Mouse (Mus musculus) intestine, postnatal 0 days (tissue): ENCODE measurements at regions not wholly inside any gene's neighbourhood (a gene's known extent, or its start where the extent isn't known, plus 50 kb on each side); places are given as distances from the start of the nearest gene placed in this dataset.

Source experiments
- ATAC-seq: fragments of 200-750 bp; cut with Nextera tagmentation; 2 replicates; pipeline ENCODE4 v1.8.0; 2017; ENCODE audit warnings: mild to moderate bottlenecking, moderate TSS enrichment, moderate library complexity
- H3K27ac ChIP-seq: fragments of 300-500 bp; sonication (generic); 2 replicates; pipeline ENCODE4 v1.5.1; 2014; ENCODE audit warnings: mild to moderate bottlenecking, low read depth, low read length, moderate library complexity
- H3K27me3 ChIP-seq: fragments of 300-500 bp; sonication (generic); replicated peaks from 2 replicates; pipeline ENCODE4 v1.6.1; 2014; ENCODE audit warnings: low read length, mixed read lengths; ENCODE audit not compliant: control insufficient read depth, insufficient read depth
- H3K36me3 ChIP-seq: fragments of 300-500 bp; sonication (generic); 2 replicates; pipeline ENCODE4 v1.6.1; 2014; ENCODE audit warnings: mild to moderate bottlenecking, moderate library complexity; ENCODE audit not compliant: control insufficient read depth, insufficient read depth
- H3K4me1 ChIP-seq: fragments of 300-500 bp; sonication (generic); replicated peaks from 2 replicates; pipeline ENCODE4 v1.6.1; 2014; ENCODE audit warnings: antibody characterized with exemption, low read length, mixed read lengths; ENCODE audit not compliant: control insufficient read depth, insufficient read depth
- H3K4me2 ChIP-seq: fragments of 300-500 bp; sonication (generic); replicated peaks from 2 replicates; pipeline ENCODE4 v1.6.1; 2014; ENCODE audit warnings: low read depth, mild to moderate bottlenecking, moderate library complexity
- H3K4me3 ChIP-seq: fragments of 300-500 bp; sonication (generic); 2 replicates; pipeline ENCODE4 v1.5.1; 2014; ENCODE audit warnings: low read depth, low read length
- H3K9ac ChIP-seq: fragments of 300-500 bp; sonication (generic); 2 replicates; pipeline ENCODE4 v1.6.1; 2014; ENCODE audit warnings: mild to moderate bottlenecking, low read depth, low read length
- H3K9me3 ChIP-seq: fragments of 300-500 bp; sonication (generic); 2 replicates; pipeline ENCODE4 v1.6.1; 2016; ENCODE audit warnings: mixed run types; ENCODE audit not compliant: control insufficient read depth
- CTCF ChIP-seq: sonication (generic); IDR thresholded peaks from 2 replicates; pipeline ENCODE4 v1.5.1; 2016; ENCODE audit warnings: low read depth, mild to moderate bottlenecking, control low read depth, antibody characterized with exemption, moderate library complexity
- WGBS: fragments of 180-500 bp; shearing (Covaris S2); extraction: QIAGEN DNeasy Blood & Tissue Kit; methylation state at CpG from one replicate; pipeline ENCODE4 v1.1.7; 2014; 5-methylcytosine and 5-hydroxymethylcytosine counted together

- H3K36me3 ChIP-seq, result no peaks in the 10 kb centered on the region
- ATAC-seq, result no peak
- no peak overlapping the region for H3K4me2 ChIP-seq
- H3K9me3 ChIP-seq, result no peaks in the 10 kb centered on the region
- no peaks in the 10 kb centered on the region for H3K4me1 ChIP-seq
- H3K27ac ChIP-seq, result no peak overlapping the region
- WGBS, result 91% methylated on average over 6 of the region's 6 CpGs
- no peaks in the 10 kb centered on the region for H3K27me3 ChIP-seq
- TF ChIP-seq CTCF, result no peak
- H3K9ac ChIP-seq, result no peak overlapping the region
- H3K4me3 ChIP-seq, result no peak overlapping the region
Measured at GRCm38 (mm10) chr7:113148700-113149099, 58.6 kb upstream of the Arntl start.

DNA sequence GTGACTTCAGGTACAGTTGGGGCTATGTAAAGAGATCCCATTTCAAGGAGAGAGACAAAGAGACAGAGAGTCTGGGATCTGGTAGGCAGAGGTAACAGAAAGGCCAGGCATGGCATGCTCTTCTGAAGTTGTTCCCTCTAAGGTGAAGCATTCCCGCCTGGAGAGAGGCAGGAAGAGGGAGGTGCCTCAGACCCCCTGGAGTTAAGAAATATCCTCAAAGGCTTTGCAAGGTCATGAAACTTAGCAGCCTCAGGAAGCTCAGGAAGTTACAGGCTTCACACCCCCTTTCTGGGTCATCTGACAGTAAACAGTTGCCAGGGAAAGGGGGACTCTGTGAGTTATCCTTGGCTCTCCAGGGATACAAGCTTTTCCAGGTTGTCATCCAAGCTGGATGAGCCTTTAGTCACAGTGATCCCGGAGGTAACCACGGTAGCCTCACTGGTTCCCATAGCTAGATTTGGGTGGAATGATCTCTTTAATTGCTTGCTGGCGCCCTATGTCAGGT, 57.2 kb upstream of the Arntl start:
- 82% methylated on average over 4 of the region's 4 CpGs for WGBS
- H3K9ac ChIP-seq, result no peak overlapping the region
- no peaks in the 10 kb centered on the region for H3K36me3 ChIP-seq
- no peaks in the 10 kb centered on the region for H3K9me3 ChIP-seq
- no peaks in the 10 kb centered on the region for H3K4me1 ChIP-seq
- H3K4me2 ChIP-seq, result no peak overlapping the region
- no peak overlapping the region for H3K27ac ChIP-seq
- no peak for TF ChIP-seq CTCF
- H3K4me3 ChIP-seq, result no peak overlapping the region
- no peak for ATAC-seq
- H3K27me3 ChIP-seq, result no peaks in the 10 kb centered on the region

GRCm38 (mm10) chr7:113150789-113151188, 56.5 kb upstream of the Arntl start:
- WGBS, result 39% methylated on average over 6 of the region's 6 CpGs
- Histone ChIP-seq H3K9me3 (no peaks in the 10 kb centered on the region), H3K27ac (no peak overlapping the region), H3K27me3 (no peaks in the 10 kb centered on the region), H3K4me2 (no peak overlapping the region), H3K9ac (no peak overlapping the region), H3K36me3 (no peaks in the 10 kb centered on the region), H3K4me3 (no peak overlapping the region), H3K4me1 (no peaks in the 10 kb centered on the region)
- no peak for ATAC-seq
- no peak for TF ChIP-seq CTCF

GRCm38 (mm10) chr7:113151499-113151898, 55.8 kb upstream of the Arntl start:
- no peak overlapping the region for H3K27ac ChIP-seq
- 51% methylated on average over 6 of the region's 6 CpGs for WGBS
- no peak for ATAC-seq

DNA sequence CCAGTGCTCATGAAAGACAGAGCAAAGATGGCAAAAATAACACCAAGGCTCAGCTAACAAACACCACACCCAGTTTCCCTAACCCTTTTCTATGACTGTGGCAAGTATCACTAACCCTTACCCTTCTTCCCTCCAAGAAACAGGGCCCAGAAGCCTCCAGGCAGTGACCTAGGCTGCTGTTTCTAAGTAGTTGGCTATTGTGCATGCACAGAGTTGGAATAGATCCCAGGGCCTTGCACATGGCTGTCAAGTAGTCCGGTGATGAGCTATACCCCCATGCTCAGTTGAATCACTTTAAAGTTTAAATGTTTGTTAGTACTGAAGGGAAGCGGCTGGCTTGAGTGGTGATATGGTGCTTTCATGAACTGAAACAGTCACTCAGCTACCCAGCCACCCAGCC, 53.9 kb upstream of the Arntl start:
- WGBS, result 80% methylated on average over 2 of the region's 2 CpGs
- Histone ChIP-seq H3K4me3 (no peak overlapping the region), H3K4me2 (no peak overlapping the region), H3K4me1 (no peaks in the 10 kb centered on the region), H3K36me3 (no peaks in the 10 kb centered on the region), H3K9me3 (no peaks in the 10 kb centered on the region), H3K9ac (no peak overlapping the region), H3K27me3 (no peaks in the 10 kb centered on the region), H3K27ac (no peak overlapping the region)
- no peak for ATAC-seq
- TF ChIP-seq CTCF, result no peak

More at GRCm38 (mm10) chr7:113151499-113151898, 55.8 kb upstream of the Arntl start:
- Histone ChIP-seq H3K4me3 (no peak overlapping the region), H3K4me1 (no peaks in the 10 kb centered on the region), H3K9me3 (no peaks in the 10 kb centered on the region), H3K27me3 (no peaks in the 10 kb centered on the region), H3K36me3 (no peaks in the 10 kb centered on the region), H3K9ac (no peak overlapping the region), H3K4me2 (no peak overlapping the region)
- TF ChIP-seq CTCF, result no peak

GRCm38 (mm10) chr7:113154066-113154465, 53.2 kb upstream of the Arntl start:
- no peak overlapping the region for H3K4me2 ChIP-seq
- no peaks in the 10 kb centered on the region for H3K9me3 ChIP-seq
- no peak overlapping the region for H3K4me3 ChIP-seq
- no peak for ATAC-seq
- WGBS, result 70% methylated on average over 4 of the region's 4 CpGs
- no peaks in the 10 kb centered on the region for H3K4me1 ChIP-seq
- TF ChIP-seq CTCF, result no peak
- H3K9ac ChIP-seq, result no peak overlapping the region
- no peaks in the 10 kb centered on the region for H3K27me3 ChIP-seq
- no peaks in the 10 kb centered on the region for H3K36me3 ChIP-seq
- H3K27ac ChIP-seq, result no peak overlapping the region

DNA sequence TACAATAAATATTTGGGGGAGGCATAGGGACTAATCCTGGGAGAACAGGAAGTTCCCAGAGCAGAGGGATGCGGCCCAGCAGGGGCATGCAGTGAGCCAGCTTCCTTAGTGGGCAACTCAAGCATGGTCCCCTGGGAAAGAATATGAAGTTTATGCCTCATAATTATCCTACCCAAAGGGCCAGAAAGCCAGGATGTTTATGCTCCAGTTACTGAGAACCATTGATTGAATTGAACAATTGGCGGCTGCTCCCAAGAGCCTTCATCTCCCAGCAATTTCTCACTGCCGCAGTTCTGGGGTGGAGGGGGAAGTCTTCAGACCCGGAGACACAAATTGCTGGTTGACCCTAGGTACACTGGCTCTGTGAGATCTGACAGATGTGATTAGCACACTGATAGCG, 50.9 kb upstream of the Arntl start:
- Histone ChIP-seq H3K9me3 (no peaks in the 10 kb centered on the region), H3K36me3 (no peaks in the 10 kb centered on the region), H3K9ac (no peak overlapping the region), H3K27me3 (no peaks in the 10 kb centered on the region), H3K4me2 (no peak overlapping the region), H3K27ac (no peak overlapping the region), H3K4me1 (no peaks in the 10 kb centered on the region), H3K4me3 (no peak overlapping the region)
- no peak for ATAC-seq
- WGBS, result 62% methylated on average over 5 of the region's 5 CpGs
- TF ChIP-seq CTCF, result no peak
